Mouse (Mus musculus) limb, embryonic 12.5 days (tissue): Measurements from ENCODE around the gene Cmklr1. TPM values are rescaled to one million over a fixed set of nuclear protein-coding genes. Genes with fewer than 3 reads are reported as not detected.
"Not testable (repeated sequence)": the region's sequence is repeated elsewhere in the genome, so short reads cannot be mapped to it uniquely, and the experiment has no call there.

Experiments used
- ATAC-seq: fragments of 200-750 bp; cut with Nextera tagmentation; 2 replicates; pipeline ENCODE4 v1.8.0; 2017; ENCODE audit warnings: low read depth, moderate TSS enrichment; ENCODE audit not compliant: insufficient number of reproducible peaks, insufficient read depth, low FRiP score, low TSS enrichment
- H3K27ac ChIP-seq: fragments of 300-500 bp; sonication (generic); 2 replicates; pipeline ENCODE4 v1.5.1; 2016; ENCODE audit warnings: mild to moderate bottlenecking, moderate library complexity
- H3K27me3 ChIP-seq: fragments of 300-500 bp; sonication (generic); 2 replicates; pipeline ENCODE4 v1.6.1; 2016; ENCODE audit warnings: mild to moderate bottlenecking, moderate library complexity
- H3K36me3 ChIP-seq: fragments of 300-500 bp; sonication (generic); 2 replicates; pipeline ENCODE4 v1.6.1; 2016; ENCODE audit warnings: mild to moderate bottlenecking, moderate library complexity
- H3K4me1 ChIP-seq: fragments of 300-500 bp; sonication (generic); replicated peaks from 2 replicates; pipeline ENCODE4 v1.6.1; 2016
- H3K4me2 ChIP-seq: fragments of 300-500 bp; sonication (generic); 2 replicates; pipeline ENCODE4 v1.6.1; 2016; ENCODE audit warnings: mild to moderate bottlenecking, moderate library complexity
- H3K4me3 ChIP-seq: fragments of 300-500 bp; sonication (generic); replicated peaks from 2 replicates; pipeline ENCODE4 v1.5.1; 2016; ENCODE audit warnings: mild to moderate bottlenecking
- H3K9ac ChIP-seq: fragments of 300-500 bp; sonication (generic); replicated peaks from 2 replicates; pipeline ENCODE4 v1.6.1; 2016; ENCODE audit warnings: mild to moderate bottlenecking, moderate library complexity
- H3K9me3 ChIP-seq: fragments of 300-500 bp; sonication (generic); 2 replicates; pipeline ENCODE4 v1.6.1; 2016; ENCODE audit warnings: mild to moderate bottlenecking, moderate library complexity
- WGBS: fragments of 180-500 bp; shearing (Covaris S2); methylation state at CpG from one replicate; pipeline ENCODE4 v1.1.7; 2016; 5-methylcytosine and 5-hydroxymethylcytosine counted together
- polyA plus RNA-seq: library from polyadenylated mRNA; unstranded; fragments of >200 nt; fragmentation: Nextera tagmentation; extraction: Ambion mirVana; gene quantifications from 2 replicates; pipeline ENCODE4 v1.2.1, GENCODE M21; 2016

Gene Cmklr1
- polyA plus RNA-seq, 1 experiment from 2014 or later: 3.2 TPM

DNA sequence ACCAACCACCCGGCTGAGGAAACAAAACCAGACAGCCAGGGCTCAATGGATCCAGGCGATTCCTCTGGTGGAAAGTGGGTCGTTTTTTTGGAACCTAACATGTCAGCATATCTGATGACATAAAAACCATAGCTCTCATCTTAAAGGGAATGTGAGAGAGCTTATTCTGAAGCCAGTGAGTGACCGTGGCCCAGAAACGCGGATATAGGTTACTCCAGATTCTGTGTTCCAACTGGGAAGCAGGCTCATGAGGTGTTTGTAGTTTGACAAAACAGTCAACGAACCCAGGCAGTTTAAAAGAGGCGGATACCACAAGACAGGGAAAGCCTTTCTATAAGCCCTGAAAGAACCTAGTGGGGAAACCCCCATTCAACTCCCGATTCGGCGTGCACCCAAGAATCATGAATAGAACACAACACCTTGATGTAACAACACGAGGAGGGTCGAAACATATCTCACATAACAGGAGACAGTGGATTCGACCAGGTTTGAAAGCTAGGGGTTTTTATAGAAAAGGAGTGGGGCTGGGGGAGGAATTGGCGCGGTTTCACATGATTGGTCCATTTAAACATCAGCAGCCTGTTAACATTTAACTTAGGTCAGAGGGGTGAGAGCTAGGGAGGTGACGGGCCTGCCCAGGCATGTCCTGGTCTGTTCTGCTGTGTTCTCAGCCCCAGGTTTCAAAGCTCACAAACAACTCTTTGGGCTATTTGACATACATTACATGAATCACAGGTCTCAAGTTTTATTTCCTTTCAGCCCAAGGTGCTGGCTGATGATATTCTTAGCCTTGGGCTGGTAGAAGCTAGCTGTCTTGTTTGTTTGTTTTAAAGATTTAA is 64.4 kb downstream of the Cmklr1 start:
- not testable (repeated sequence) for ATAC-seq, H3K9ac ChIP-seq, H3K36me3 ChIP-seq, H3K4me3 ChIP-seq, H3K27me3 ChIP-seq, H3K9me3 ChIP-seq, H3K4me2 ChIP-seq
- peaks cover 47% of the 10 kb centered on the region for H3K4me1 ChIP-seq
- 65% methylated on average over 17 of the region's 17 CpGs for WGBS
- peak overlapping the region; percentile 57 for H3K27ac ChIP-seq

DNA sequence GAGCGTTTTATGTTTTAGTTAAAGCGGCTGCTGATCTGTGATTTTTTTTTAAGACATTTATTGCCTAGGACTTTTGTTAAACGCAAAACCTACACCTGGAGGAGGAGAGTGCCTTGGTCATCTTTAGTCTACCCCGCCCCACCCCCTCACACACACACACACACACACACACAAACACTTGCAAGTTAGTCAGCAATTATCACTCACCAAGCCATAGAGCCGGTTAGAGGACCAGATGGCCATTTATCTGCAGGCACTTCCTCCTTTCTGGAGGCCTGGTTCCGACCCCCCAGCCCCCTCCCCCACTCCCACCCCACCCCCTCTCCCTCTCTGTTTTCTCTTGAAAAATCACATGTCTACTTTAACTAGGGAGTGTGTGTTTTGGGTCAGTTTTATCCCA is 65.8 kb downstream of the Cmklr1 start:
- Histone ChIP-seq H3K9ac (no peak overlapping the region), H3K27me3 (no peaks in the 10 kb centered on the region), H3K4me3 (no peak overlapping the region), H3K4me2 (no peak overlapping the region), H3K36me3 (no peaks in the 10 kb centered on the region), H3K27ac (peak overlapping the region; percentile 71; the same call in 1 of the 2 replicates), H3K9me3 (0 out of 2 replicates have a peak, but pooled peaks cover 2% of the 10 kb centered on the region), H3K4me1 (peaks cover 42% of the 10 kb centered on the region)
- no peak for ATAC-seq
- 7% methylated on average over 6 of the region's 6 CpGs for WGBS

DNA sequence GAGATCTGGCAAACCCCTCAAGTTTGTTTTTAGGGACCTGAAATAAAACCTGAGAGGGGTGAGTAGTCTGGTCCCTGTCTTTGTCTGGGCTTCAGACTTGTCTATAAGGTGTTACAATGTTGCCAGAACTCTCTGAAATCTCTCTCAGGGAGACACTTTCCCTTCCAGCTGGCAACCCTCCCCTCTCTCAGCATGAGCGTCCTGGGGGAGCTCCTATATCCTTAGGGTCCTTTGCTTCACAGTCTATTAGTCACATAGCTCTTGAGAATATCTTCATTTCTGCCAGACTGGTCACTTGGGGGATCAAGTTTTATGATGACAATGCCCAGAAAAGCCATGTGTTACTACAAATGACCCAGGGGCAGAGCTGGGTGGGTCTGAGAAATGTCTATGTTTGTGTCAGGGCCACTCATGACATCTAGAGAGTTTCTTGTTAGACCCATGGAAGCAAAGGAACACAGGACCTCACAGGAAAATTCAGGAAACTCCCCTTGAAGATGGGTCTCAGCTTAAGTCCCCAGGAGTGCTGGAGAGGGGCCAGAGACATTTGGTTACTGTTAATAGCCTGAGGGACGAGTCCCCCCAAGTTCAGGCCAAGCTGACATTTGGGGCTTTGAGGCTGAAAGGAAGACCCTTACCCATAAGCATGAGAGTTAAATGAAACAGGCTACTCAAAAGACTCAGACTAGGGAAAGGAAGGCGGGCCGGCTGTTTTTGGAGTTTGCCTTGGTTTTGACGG is 66.6 kb downstream of the Cmklr1 start:
- no peak overlapping the region for H3K9ac ChIP-seq
- H3K27me3 ChIP-seq: no peaks in the 10 kb centered on the region
- no peak for ATAC-seq
- no peak overlapping the region for H3K4me2 ChIP-seq
- 0 out of 2 replicates have a peak, but pooled peaks cover 2% of the 10 kb centered on the region for H3K9me3 ChIP-seq
- H3K36me3 ChIP-seq: no peaks in the 10 kb centered on the region
- H3K27ac ChIP-seq: 0 out of 2 replicates have a peak overlapping the region, but pooled peaks have one; percentile 51
- WGBS: 34% methylated on average over 5 of the region's 5 CpGs
- peaks cover 45% of the 10 kb centered on the region for H3K4me1 ChIP-seq
- no peak overlapping the region for H3K4me3 ChIP-seq

DNA sequence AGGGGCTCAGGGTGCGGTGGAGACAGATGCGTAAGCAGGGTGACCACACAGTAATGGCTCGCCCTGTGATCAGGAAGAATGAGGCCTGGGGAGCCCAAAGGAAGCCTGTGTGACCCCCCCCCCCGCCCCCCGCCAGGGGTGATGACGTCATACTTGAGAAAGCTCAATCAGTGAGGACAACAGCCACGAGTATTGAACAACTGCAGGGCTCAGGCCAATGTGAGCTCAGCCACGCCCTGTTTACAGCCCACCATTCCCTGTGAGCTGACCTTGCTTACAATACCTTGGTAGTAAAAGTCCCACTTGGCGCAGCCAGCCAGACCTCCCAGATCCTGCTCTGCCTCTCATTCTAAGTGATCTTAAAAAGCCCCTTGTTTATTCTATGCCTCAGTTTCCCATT is 69.4 kb downstream of the Cmklr1 start:
- H3K4me2 ChIP-seq: no peak overlapping the region
- H3K27me3 ChIP-seq: no peaks in the 10 kb centered on the region
- no peak overlapping the region for H3K27ac ChIP-seq
- no peak overlapping the region for H3K4me3 ChIP-seq
- no peak overlapping the region for H3K9ac ChIP-seq
- 0 out of 2 replicates have a peak, but pooled peaks cover 2% of the 10 kb centered on the region for H3K9me3 ChIP-seq
- ATAC-seq: no peak
- H3K4me1 ChIP-seq: peaks cover 50% of the 10 kb centered on the region
- no peaks in the 10 kb centered on the region for H3K36me3 ChIP-seq
- WGBS: 44% methylated on average over 9 of the region's 9 CpGs

DNA sequence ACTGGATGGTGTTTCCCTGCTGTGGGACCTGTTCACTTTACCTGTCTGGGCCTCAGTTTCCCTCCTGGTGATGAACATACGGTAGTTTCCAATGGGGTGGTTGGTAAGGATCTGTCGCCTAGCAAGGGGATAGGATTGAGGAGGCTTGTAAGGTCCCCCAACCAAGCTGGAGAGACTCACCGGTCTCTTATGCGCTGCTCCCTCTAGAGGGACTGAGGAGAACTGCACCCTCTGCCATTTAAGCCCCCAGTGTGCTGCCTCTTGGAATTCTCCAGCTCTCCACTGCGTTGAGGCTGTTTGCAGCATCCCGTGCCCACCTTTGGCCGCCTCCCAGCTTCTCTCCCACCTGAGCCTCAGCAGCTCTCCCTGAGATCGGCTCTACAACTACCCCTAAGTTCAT is 70.0 kb downstream of the Cmklr1 start:
- Histone ChIP-seq H3K4me1 (peaks cover 44% of the 10 kb centered on the region), H3K4me2 (no peak overlapping the region), H3K36me3 (no peaks in the 10 kb centered on the region), H3K9me3 (0 out of 2 replicates have a peak, but pooled peaks cover 2% of the 10 kb centered on the region), H3K9ac (no peak overlapping the region), H3K27ac (no peak overlapping the region), H3K4me3 (no peak overlapping the region), H3K27me3 (no peaks in the 10 kb centered on the region)
- ATAC-seq: no peak
- 50% methylated on average over 8 of the region's 8 CpGs for WGBS

DNA sequence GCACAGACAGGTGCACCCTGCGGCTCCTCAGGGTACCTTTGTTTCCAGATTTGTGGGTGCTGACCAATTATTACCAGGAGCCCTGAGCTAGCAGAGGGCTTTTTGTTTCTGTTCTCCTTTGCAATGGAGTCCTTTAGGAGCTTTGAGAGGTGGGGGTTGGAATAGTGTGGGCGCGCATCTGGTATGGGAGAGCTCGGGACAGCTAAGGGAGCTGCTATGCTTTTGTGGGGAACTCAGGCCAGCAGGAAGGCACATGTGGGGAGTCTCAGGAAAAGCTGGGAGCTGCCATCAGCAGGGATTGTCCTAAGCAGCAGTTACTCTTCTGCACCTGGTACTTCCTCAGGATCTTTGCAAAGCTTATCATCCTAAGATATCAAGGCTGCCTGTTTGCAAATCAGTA is 71.1 kb downstream of the Cmklr1 start:
- Histone ChIP-seq H3K36me3 (no peaks in the 10 kb centered on the region), H3K4me2 (no peak overlapping the region), H3K27ac (no peak overlapping the region), H3K4me3 (no peak overlapping the region), H3K9ac (no peak overlapping the region), H3K4me1 (peaks cover 33% of the 10 kb centered on the region), H3K27me3 (no peaks in the 10 kb centered on the region), H3K9me3 (0 out of 2 replicates have a peak, but pooled peaks cover 2% of the 10 kb centered on the region)
- WGBS: 69% methylated on average over 4 of the region's 4 CpGs
- no peak for ATAC-seq

DNA sequence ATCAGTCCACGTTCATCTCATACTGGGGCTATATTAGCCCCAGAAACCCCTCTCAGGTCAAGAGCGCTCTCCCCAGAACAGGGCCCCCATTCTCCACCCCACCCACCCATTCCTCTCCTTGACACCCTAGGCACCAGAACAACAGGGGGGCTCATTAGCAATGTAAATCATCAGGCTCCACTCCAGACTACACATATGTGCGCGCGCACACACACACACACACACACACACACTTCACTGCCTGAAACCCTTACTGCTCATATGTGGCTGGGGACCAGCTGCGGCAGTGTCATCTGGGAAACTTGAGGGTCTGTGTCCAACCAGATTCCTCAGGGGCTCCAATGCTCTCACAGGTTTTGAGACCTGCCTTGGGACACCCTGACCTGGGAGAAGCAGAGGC is 71.8 kb downstream of the Cmklr1 start:
- Histone ChIP-seq H3K9ac (no peak overlapping the region), H3K27me3 (no peaks in the 10 kb centered on the region), H3K36me3 (no peaks in the 10 kb centered on the region), H3K4me1 (peaks cover 26% of the 10 kb centered on the region), H3K4me3 (no peak overlapping the region), H3K9me3 (0 out of 2 replicates have a peak, but pooled peaks cover 2% of the 10 kb centered on the region), H3K4me2 (no peak overlapping the region), H3K27ac (no peak overlapping the region)
- ATAC-seq: no peak
- WGBS: 86% methylated on average over 6 of the region's 6 CpGs

DNA sequence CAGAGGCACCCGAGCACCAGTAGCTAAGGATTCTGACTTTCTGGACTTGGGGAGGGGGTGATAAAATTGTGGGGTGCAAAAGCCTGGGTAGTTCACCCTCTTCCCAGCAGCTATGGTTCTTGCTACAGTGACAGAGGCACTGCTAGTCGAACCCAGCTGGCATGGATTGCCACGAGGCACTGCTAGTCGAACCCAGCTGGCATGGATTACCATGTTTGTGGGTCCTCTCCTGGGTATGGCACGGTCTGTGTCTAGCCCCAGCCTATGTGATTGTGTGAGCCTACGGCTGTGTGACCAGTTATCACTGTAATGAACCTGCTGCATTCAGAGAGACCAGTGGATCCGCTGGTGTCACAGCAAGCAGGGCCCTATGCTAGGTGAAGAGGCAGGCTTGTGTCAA is 72.7 kb downstream of the Cmklr1 start:
- Histone ChIP-seq H3K4me2 (peak overlapping the region; percentile 40), H3K27ac (no peak overlapping the region), H3K27me3 (no peaks in the 10 kb centered on the region), H3K4me1 (peaks cover 25% of the 10 kb centered on the region), H3K9me3 (0 out of 2 replicates have a peak, but pooled peaks cover 2% of the 10 kb centered on the region), H3K4me3 (peak overlapping the region; percentile 21), H3K36me3 (no peaks in the 10 kb centered on the region), H3K9ac (0 out of 2 replicates have a peak overlapping the region, but pooled peaks have one; percentile 12)
- WGBS: 68% methylated on average over 7 of the region's 7 CpGs
- ATAC-seq: no peak

DNA sequence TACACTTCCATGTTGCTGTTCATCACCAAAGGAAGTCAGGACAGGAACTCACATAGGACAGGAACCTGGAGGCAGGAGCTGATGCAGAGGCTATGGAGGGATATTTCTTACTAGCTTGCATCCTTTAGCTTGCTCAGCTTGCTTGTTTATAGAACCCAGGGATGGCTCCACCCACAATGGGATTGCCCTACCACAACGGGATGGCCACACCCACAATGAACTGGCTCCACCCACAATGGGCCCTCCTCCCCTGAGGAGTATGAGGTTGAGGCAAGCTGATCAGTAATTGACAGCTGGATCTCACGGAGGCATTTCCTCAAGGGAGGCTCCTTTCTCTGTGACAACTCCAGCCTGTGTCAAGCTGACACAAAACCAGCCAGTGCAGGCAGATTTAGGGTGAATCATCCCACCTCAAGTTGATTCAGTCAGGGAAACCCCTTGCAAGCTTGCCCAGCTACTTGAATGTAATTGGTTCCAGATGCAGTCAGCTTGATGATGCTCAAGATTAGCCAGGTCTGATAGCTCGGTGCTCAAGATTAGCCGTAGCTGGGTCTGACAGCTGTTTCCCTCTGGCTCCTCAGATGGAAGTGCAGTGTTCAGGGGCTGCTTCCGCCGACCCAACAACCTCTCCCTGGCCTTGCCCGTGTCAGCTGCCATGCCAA is 80.0 kb downstream of the Cmklr1 start:
- no peaks in the 10 kb centered on the region; the same call in 1 of the 2 replicates for H3K4me1 ChIP-seq
- WGBS: 17% methylated on average over 7 of the region's 7 CpGs
- no peak overlapping the region for H3K27ac ChIP-seq
- 0 out of 2 replicates have a peak, but pooled peaks cover 3% of the 10 kb centered on the region for H3K27me3 ChIP-seq
- no peak overlapping the region for H3K4me2 ChIP-seq
- H3K4me3 ChIP-seq: no peak overlapping the region
- H3K9ac ChIP-seq: no peak overlapping the region
- no peak for ATAC-seq
- no peaks in the 10 kb centered on the region for H3K9me3 ChIP-seq
- H3K36me3 ChIP-seq: no peaks in the 10 kb centered on the region

DNA sequence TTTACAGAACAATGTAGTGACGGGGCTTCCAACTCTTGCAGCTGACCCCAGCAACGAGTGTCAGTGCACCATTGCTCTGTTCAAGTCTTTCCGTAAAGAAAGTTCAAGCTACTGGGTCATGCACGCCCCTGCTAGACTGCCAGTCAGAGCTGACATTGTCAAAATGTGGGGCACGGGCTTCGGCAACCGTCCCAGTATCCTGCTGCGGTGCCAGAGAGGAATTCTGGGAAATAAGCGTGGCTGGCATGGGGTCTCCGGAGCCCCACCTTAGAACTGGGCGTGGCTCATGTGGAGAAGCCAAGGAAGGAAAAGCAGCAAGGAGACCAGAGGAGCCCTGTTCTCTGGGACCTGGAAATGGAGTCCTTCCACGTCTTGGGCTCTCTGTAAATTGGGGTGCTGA is 84.4 kb downstream of the Cmklr1 start:
- Histone ChIP-seq H3K9ac (no peak overlapping the region), H3K36me3 (no peaks in the 10 kb centered on the region), H3K9me3 (no peaks in the 10 kb centered on the region), H3K4me3 (no peak overlapping the region), H3K4me1 (no peaks in the 10 kb centered on the region; the same call in 1 of the 2 replicates), H3K27me3 (no peaks in the 10 kb centered on the region), H3K27ac (no peak overlapping the region), H3K4me2 (no peak overlapping the region)
- WGBS: 78% methylated on average over 12 of the region's 12 CpGs
- no peak for ATAC-seq
